Mouse (Mus musculus) stomach, embryonic 14.5 days (tissue): ENCODE results near the gene Ms4a14. TPM values are rescaled to one million over a fixed set of nuclear protein-coding genes. Genes with fewer than 3 reads are reported as not detected.

ENCODE experiments used
- polyA plus RNA-seq: library from polyadenylated mRNA; unstranded; fragments of >200 nt; fragmentation: Nextera tagmentation; extraction: Ambion mirVana; gene quantifications from 2 replicates; pipeline ENCODE4 v1.2.1, GENCODE M21; 2014

Gene Ms4a14
- polyA plus RNA-seq, 1 experiment from 2014 or later = not detected

Other genes with a start within 250 kb of the Ms4a14 start
- 9.1 and 9.8 TPM in 2 replicates for gene Ms4a8a, start 233.4 kb downstream of the Ms4a14 start, polyA plus RNA-seq
- not detected in 2 replicates for gene 1700017D01Rik, start 183.6 kb downstream of the Ms4a14 start, polyA plus RNA-seq
- gene 1700025F22Rik, start 149.1 kb downstream of the Ms4a14 start, polyA plus RNA-seq = not detected in 2 replicates
- gene Ms4a13, start 117.7 kb downstream of the Ms4a14 start, polyA plus RNA-seq = not detected in 2 replicates
- gene Ms4a12, start 82.0 kb downstream of the Ms4a14 start, polyA plus RNA-seq = not detected in 2 replicates
- 0.12 TPM in 1 of 2 replicates, not detected in the other for gene Ms4a1, start 48.2 kb downstream of the Ms4a14 start, polyA plus RNA-seq
- gene Ms4a5, start 30.6 kb downstream of the Ms4a14 start, polyA plus RNA-seq = not detected in 2 replicates
- gene Ms4a7, start 21.7 kb upstream of the Ms4a14 start, polyA plus RNA-seq = 6.0 and 6.7 TPM in 2 replicates
- gene Ms4a4a, start 61.1 kb upstream of the Ms4a14 start, polyA plus RNA-seq = 7.2 and 7.9 TPM in 2 replicates
- gene Ms4a4c, start 90.3 kb upstream of the Ms4a14 start, polyA plus RNA-seq = 0.61 and 1.0 TPM in 2 replicates
- 0.35 and 0.77 TPM in 2 replicates for gene Ms4a4b, start 129.1 kb upstream of the Ms4a14 start, polyA plus RNA-seq
- 8.2 and 9.2 TPM in 2 replicates for gene Ms4a6c, start 154.9 kb upstream of the Ms4a14 start, polyA plus RNA-seq
- not detected in 2 replicates for gene Gm8369, start 171.5 kb upstream of the Ms4a14 start, polyA plus RNA-seq
- 5.6 and 9.7 TPM in 2 replicates for gene Ms4a6b, start 202.1 kb upstream of the Ms4a14 start, polyA plus RNA-seq
- 2.1 and 3.0 TPM in 2 replicates for gene Ms4a4d, start 222.3 kb upstream of the Ms4a14 start, polyA plus RNA-seq